Mouse (Mus musculus): ENCODE results near the gene Irf6. TPM values are rescaled to one million over a fixed set of nuclear protein-coding genes. Genes with fewer than 3 reads are reported as not detected.

Gene Irf6
- polyA plus RNA-seq, 1 experiment from 2014 or later, result 56.7 TPM

Other genes starting within 250 kb of the Irf6 start
- 1.6 and 1.7 TPM in 2 replicates for gene Syt14, start 117.3 kb upstream of the Irf6 start, polyA plus RNA-seq (2015; fragmentation: Nextera tagmentation; extraction: Ambion mirVana)
- gene Diexf, start 22.8 kb upstream of the Irf6 start, polyA plus RNA-seq (2015; fragmentation: Nextera tagmentation; extraction: Ambion mirVana), result 8.2 and 8.6 TPM in 2 replicates
- gene A130010J15Rik, start 14.9 kb downstream of the Irf6 start, polyA plus RNA-seq (2015; fragmentation: Nextera tagmentation; extraction: Ambion mirVana), result 15.3 and 15.9 TPM in 2 replicates
- 23.6 and 31.4 TPM in 2 replicates for gene Traf3ip3, start 48.6 kb downstream of the Irf6 start, polyA plus RNA-seq (2015; fragmentation: Nextera tagmentation; extraction: Ambion mirVana)
- 17.9 and 20.1 TPM in 2 replicates for gene Lamb3, start 54.6 kb downstream of the Irf6 start, polyA plus RNA-seq (2015; fragmentation: Nextera tagmentation; extraction: Ambion mirVana)
- 6.8 and 6.9 TPM in 2 replicates for gene Hsd11b1, start 111.0 kb downstream of the Irf6 start, polyA plus RNA-seq (2015; fragmentation: Nextera tagmentation; extraction: Ambion mirVana)
- 29.5 and 30.8 TPM in 2 replicates for gene G0s2, start 120.1 kb downstream of the Irf6 start, polyA plus RNA-seq (2015; fragmentation: Nextera tagmentation; extraction: Ambion mirVana)
- 14.6 and 15.4 TPM in 2 replicates for gene Camk1g, start 217.2 kb downstream of the Irf6 start, polyA plus RNA-seq (2015; fragmentation: Nextera tagmentation; extraction: Ambion mirVana)

Measured in embryonic facial prominence, embryonic 15.5 days (tissue).